Mouse (Mus musculus) olfactory bulb, adult 2 months (tissue): ENCODE results near the gene Adgrv1. TPM values are rescaled to one million over a fixed set of nuclear protein-coding genes. Genes with fewer than 3 reads are reported as not detected.

ENCODE experiments used
- H3K27ac ChIP-seq: fragments of 200-500 bp; 2 replicates; pipeline ENCODE4 v1.5.1; 2012; ENCODE audit warnings: low read depth, low read length; ENCODE audit not compliant: insufficient read depth
- H3K4me1 ChIP-seq: fragments of 200-500 bp; 2 replicates; pipeline ENCODE4 v1.6.1; 2012; ENCODE audit warnings: low read length; ENCODE audit not compliant: control insufficient read depth, insufficient read depth
- H3K4me3 ChIP-seq: fragments of 200-500 bp; 2 replicates; pipeline ENCODE4 v1.5.1; 2012; ENCODE audit warnings: mild to moderate bottlenecking, low read depth, low read length, moderate library complexity; ENCODE audit not compliant: insufficient read depth
- CTCF ChIP-seq: fragments of 200-500 bp; IDR thresholded peaks from 2 replicates; pipeline ENCODE4 v1.5.1; 2012; ENCODE audit warnings: low read depth, mild to moderate bottlenecking, low read length, moderate library complexity; ENCODE audit not compliant: insufficient read depth
- POLR2A ChIP-seq: fragments of 200-500 bp; IDR thresholded peaks from 2 replicates; pipeline ENCODE4 v1.6.1; 2012; ENCODE audit warnings: mild to moderate bottlenecking, low read depth, low read length, moderate library complexity; ENCODE audit not compliant: insufficient read depth
- WGBS: fragments of 180-500 bp; shearing (Covaris S2); methylation state at CpG from one replicate; pipeline ENCODE4 v1.1.7; 2018; 5-methylcytosine and 5-hydroxymethylcytosine counted together
- polyA plus RNA-seq: library from polyadenylated mRNA; stranded (reverse); fragments of >200 nt; gene quantifications from 2 replicates; pipeline ENCODE4 v1.2.4, GENCODE M21; 2012; ENCODE audit warnings: low replicate concordance; ENCODE audit not compliant: missing spikeins, insufficient read depth, insufficient read length

The Adgrv1 gene
- polyA plus RNA-seq, 1 experiment: not detected

- H3K27ac ChIP-seq: no peak overlapping the region
- 87% methylated on average over 4 of the region's 4 CpGs for WGBS
- no peaks in the 10 kb centered on the region for H3K4me1 ChIP-seq
- TF ChIP-seq CTCF (no peak), POLR2A (no peak)
- no peak overlapping the region for H3K4me3 ChIP-seq
Measured at GRCm38 (mm10) chr13:81385597-81386362, 247.2 kb downstream of the Adgrv1 start.

GRCm38 (mm10) chr13:81381835-81382234 lies 251.1 kb downstream of the Adgrv1 start:
- Histone ChIP-seq H3K4me1 (no peaks in the 10 kb centered on the region), H3K27ac (no peak overlapping the region), H3K4me3 (no peak overlapping the region)
- 71% methylated on average over 4 of the region's 4 CpGs for WGBS
- TF ChIP-seq CTCF (no peak), POLR2A (no peak)

GRCm38 (mm10) chr13:81370801-81371456 lies 262.0 kb downstream of the Adgrv1 start:
- no peak overlapping the region for H3K27ac ChIP-seq
- H3K4me1 ChIP-seq: no peaks in the 10 kb centered on the region
- 82% methylated on average over 5 of the region's 5 CpGs for WGBS
- no peak for TF ChIP-seq POLR2A
- no peak for TF ChIP-seq CTCF
- no peak overlapping the region for H3K4me3 ChIP-seq

- H3K27ac ChIP-seq: no peak overlapping the region
- TF ChIP-seq POLR2A (no peak), CTCF (no peak)
- 86% methylated on average over 6 of the region's 6 CpGs for WGBS
- H3K4me3 ChIP-seq: no peak overlapping the region
- no peaks in the 10 kb centered on the region for H3K4me1 ChIP-seq
Measured at GRCm38 (mm10) chr13:81370196-81370595, 262.8 kb downstream of the Adgrv1 start.

GRCm38 (mm10) chr13:81369564-81369963 lies 263.4 kb downstream of the Adgrv1 start:
- no peak overlapping the region for H3K27ac ChIP-seq
- 82% methylated on average over 2 of the region's 2 CpGs for WGBS
- TF ChIP-seq CTCF: no peak
- H3K4me3 ChIP-seq: no peak overlapping the region
- H3K4me1 ChIP-seq: no peaks in the 10 kb centered on the region

- TF ChIP-seq POLR2A (no peak), CTCF (no peak)
- 69% methylated on average over 4 of the region's 4 CpGs for WGBS
- Histone ChIP-seq H3K4me1 (no peaks in the 10 kb centered on the region), H3K4me3 (no peak overlapping the region), H3K27ac (no peak overlapping the region)
Measured at GRCm38 (mm10) chr13:81368987-81369386, 264.0 kb downstream of the Adgrv1 start.

GRCm38 (mm10) chr13:81367681-81368376 lies 265.1 kb downstream of the Adgrv1 start:
- Histone ChIP-seq H3K4me3 (no peak overlapping the region), H3K4me1 (no peaks in the 10 kb centered on the region), H3K27ac (no peak overlapping the region)
- WGBS: 88% methylated on average over 4 of the region's 4 CpGs
- no peak for TF ChIP-seq CTCF
- no peak for TF ChIP-seq POLR2A

- 98% methylated on average over 2 of the region's 2 CpGs for WGBS
- H3K4me3 ChIP-seq: no peak overlapping the region
- H3K4me1 ChIP-seq: 0 out of 2 replicates have a peak, but pooled peaks cover 3% of the 10 kb centered on the region
- H3K27ac ChIP-seq: no peak overlapping the region
- TF ChIP-seq CTCF: no peak
- TF ChIP-seq POLR2A: no peak
Measured at GRCm38 (mm10) chr13:81360338-81360737, 272.6 kb downstream of the Adgrv1 start.

- WGBS: 71% methylated on average over 1 of the region's 1 CpGs
- Histone ChIP-seq H3K4me3 (no peak overlapping the region), H3K27ac (no peak overlapping the region), H3K4me1 (0 out of 2 replicates have a peak, but pooled peaks cover 3% of the 10 kb centered on the region)
- TF ChIP-seq POLR2A (no peak), CTCF (no peak)
Measured at GRCm38 (mm10) chr13:81358766-81359165, 274.2 kb downstream of the Adgrv1 start.
